ENCODE assay signal across 8 mouse cellular contexts in the genomic region with DNA sequence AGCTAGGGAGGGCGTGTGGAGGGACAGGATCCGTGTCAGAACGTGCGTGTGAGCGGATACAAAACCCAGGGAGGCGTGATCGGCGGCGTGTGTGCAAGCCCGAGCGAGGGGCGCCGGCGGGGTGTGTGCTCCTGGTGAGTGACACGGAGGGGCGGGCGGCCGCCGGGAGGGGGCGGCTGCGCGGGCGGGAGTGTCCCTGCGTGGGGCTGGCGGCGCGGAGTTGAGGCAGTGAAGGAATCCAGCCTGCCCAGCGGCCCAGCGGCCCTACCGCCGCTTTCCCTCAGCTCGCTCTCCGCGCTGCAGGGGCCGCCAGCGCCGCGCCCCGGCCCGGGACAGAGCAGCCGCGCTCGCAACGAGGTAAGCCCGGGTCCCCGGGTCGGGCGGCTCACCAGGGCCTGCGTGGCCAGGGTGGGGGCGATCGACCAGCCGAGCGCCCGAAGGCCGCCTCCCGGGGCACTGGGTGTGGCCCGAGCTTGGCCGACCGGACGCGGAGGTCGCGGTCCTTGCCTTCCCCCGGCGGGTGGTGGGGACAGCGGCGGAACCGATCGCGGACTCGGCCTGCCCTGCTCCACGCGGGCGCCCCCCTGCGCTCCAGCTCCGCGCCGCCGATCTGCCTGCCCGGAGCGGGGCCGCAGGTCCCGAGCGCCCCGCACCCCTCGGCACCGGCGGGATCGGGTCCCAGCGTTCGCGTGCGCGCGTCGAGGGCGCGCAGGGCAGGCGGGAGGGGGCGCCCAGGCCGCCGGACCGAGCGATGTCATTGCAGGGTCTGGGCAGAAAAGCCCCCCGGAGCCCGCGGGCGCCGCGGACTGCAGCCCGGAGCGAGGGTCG. TPM values are rescaled to one million over a fixed set of nuclear protein-coding genes. Genes with fewer than 3 reads are reported as not detected.
DNase-seq lines count a peak whose midpoint lies in the region; ATAC-seq and TF ChIP-seq lines count a peak whose summit lies in the region.

No protein-coding gene starts in this region.

- H3K4me2 ChIP-seq in heart, embryonic 12.5 days: peak overlapping the region; percentile 65
- peak overlapping the region; percentile 57 for H3K4me2 ChIP-seq in kidney, embryonic 16.5 days (replicated peaks; ENCODE audit: low read depth, low read length)
- H3K4me2 ChIP-seq in liver, embryonic 13.5 days: peak overlapping the region; percentile 58
- H3K4me2 ChIP-seq in neural tube, embryonic 14.5 days (ENCODE audit: low read depth, low read length): peak overlapping the region; percentile 67

- H3K27me3 ChIP-seq in megakaryocyte, embryonic 14.5 days (replicated peaks): peaks cover 57% of the 10 kb centered on the region
- no peaks in the 10 kb centered on the region for H3K27me3 ChIP-seq in heart, embryonic 12.5 days (replicated peaks)
- H3K27me3 ChIP-seq in kidney, embryonic 16.5 days (ENCODE audit: insufficient read depth, low read length): no peaks in the 10 kb centered on the region
- peaks cover 44% of the 10 kb centered on the region for H3K27me3 ChIP-seq in liver, embryonic 13.5 days
- H3K27me3 ChIP-seq in neural tube, embryonic 14.5 days (ENCODE audit: control insufficient read depth, insufficient read depth, low read length): no peaks in the 10 kb centered on the region
- H3K27me3 ChIP-seq in thymus, adult 2 months (ENCODE audit: control insufficient read depth, insufficient read depth, low read length): peaks cover 11% of the 10 kb centered on the region; the same call in 1 of the 2 replicates

- TF ChIP-seq CTCF in thymus, adult 2 months (IDR thresholded peaks at IDR 0.05; ENCODE audit: borderline replicate concordance, control insufficient read depth, extremely low read depth, insufficient read depth, low read length, poor library complexity): 0 out of 2 replicates have a peak, but pooled peaks have one; percentile 37

- H3K36me3 ChIP-seq in megakaryocyte, embryonic 14.5 days (replicated peaks; ENCODE audit: low read length): no peaks in the 10 kb centered on the region
- H3K36me3 ChIP-seq in heart, embryonic 12.5 days: no peaks in the 10 kb centered on the region
- no peaks in the 10 kb centered on the region for H3K36me3 ChIP-seq in kidney, embryonic 16.5 days (ENCODE audit: insufficient read depth, low read length)
- H3K36me3 ChIP-seq in liver, embryonic 13.5 days: no peaks in the 10 kb centered on the region
- no peaks in the 10 kb centered on the region for H3K36me3 ChIP-seq in neural tube, embryonic 14.5 days (ENCODE audit: control insufficient read depth, insufficient read depth, low read length)
- H3K36me3 ChIP-seq in thymus, adult 2 months (ENCODE audit: control insufficient read depth, insufficient read depth, low read length): no peaks in the 10 kb centered on the region

- H3K9ac ChIP-seq in heart, embryonic 12.5 days: peak overlapping the region; percentile 92
- H3K9ac ChIP-seq in kidney, embryonic 16.5 days (replicated peaks; ENCODE audit: low read length): peak overlapping the region; percentile 97
- peak overlapping the region; percentile 69 for H3K9ac ChIP-seq in liver, embryonic 13.5 days
- H3K9ac ChIP-seq in neural tube, embryonic 14.5 days (replicated peaks; ENCODE audit: low read depth, low read length): peak overlapping the region; percentile 95

- peaks cover 17% of the 10 kb centered on the region for H3K4me1 ChIP-seq in megakaryocyte, embryonic 14.5 days
- H3K4me1 ChIP-seq in heart, embryonic 12.5 days (replicated peaks): no peaks in the 10 kb centered on the region
- H3K4me1 ChIP-seq in kidney, embryonic 16.5 days (ENCODE audit: insufficient read depth, low read length): no peaks in the 10 kb centered on the region
- no peaks in the 10 kb centered on the region for H3K4me1 ChIP-seq in liver, embryonic 13.5 days (replicated peaks)
- H3K4me1 ChIP-seq in neural tube, embryonic 14.5 days (ENCODE audit: control insufficient read depth, insufficient read depth, low read length): no peaks in the 10 kb centered on the region
- peaks cover 8% of the 10 kb centered on the region for H3K4me1 ChIP-seq in thymus, adult 2 months (replicated peaks; ENCODE audit: control insufficient read depth, insufficient read depth, low read length)

- WGBS in heart, embryonic 12.5 days: under 1% methylated on average over 105 of the region's 113 CpGs
- under 1% methylated on average over 102 of the region's 113 CpGs for WGBS in kidney, embryonic 16.5 days
- under 1% methylated on average over 82 of the region's 113 CpGs for WGBS in liver, embryonic 13.5 days (ENCODE audit: insufficient replicate concordance)
- WGBS in neural tube, embryonic 14.5 days: under 1% methylated on average over 70 of the region's 113 CpGs
- WGBS in thymus, adult 2 months: under 1% methylated on average over 109 of the region's 113 CpGs

- H3K4me3 ChIP-seq in megakaryocyte, embryonic 14.5 days (replicated peaks): peak overlapping the region; percentile 89
- H3K4me3 ChIP-seq in heart, embryonic 12.5 days: peak overlapping the region; percentile 89
- peak overlapping the region; percentile 81 for H3K4me3 ChIP-seq in kidney, embryonic 16.5 days (ENCODE audit: low read length)
- peak overlapping the region; percentile 64 for H3K4me3 ChIP-seq in liver, embryonic 13.5 days (replicated peaks)
- H3K4me3 ChIP-seq in neural tube, embryonic 14.5 days (ENCODE audit: low read depth, low read length): peak overlapping the region; percentile 86
- peak overlapping the region; percentile 69 for H3K4me3 ChIP-seq in thymus, adult 2 months (ENCODE audit: control insufficient read depth, insufficient read depth, low read length)

- DNase-seq in fibroblast of lung, adult 2 months (ENCODE audit: low read depth): peak; percentile 9
- DNase-seq in liver, embryonic 13.5 days: peak; percentile 5
- DNase-seq in thymus, adult 2 months: peak; percentile 74

- TF ChIP-seq POLR2A in thymus, adult 2 months (IDR thresholded peaks at IDR 0.05; ENCODE audit: control insufficient read depth, extremely low read depth, insufficient read depth, low read length, poor library complexity): peak; percentile 34; the same call in 1 of the 2 replicates

- no peak for ATAC-seq in megakaryocyte, adult 5-6 weeks (ENCODE audit: poor library complexity, severe bottlenecking)
- ATAC-seq in heart, embryonic 12.5 days (ENCODE audit: insufficient number of reproducible peaks, low FRiP score): peak; percentile 83
- ATAC-seq in kidney, embryonic 16.5 days (ENCODE audit: low FRiP score, low TSS enrichment): peak; percentile 93
- ATAC-seq in liver, embryonic 13.5 days (ENCODE audit: low read depth): peak; percentile 71
- ATAC-seq in neural tube, embryonic 14.5 days (ENCODE audit: low read depth): peak; percentile 88

- peaks cover 12% of the 10 kb centered on the region; the same call in 1 of the 2 replicates for H3K9me3 ChIP-seq in megakaryocyte, embryonic 14.5 days
- no peaks in the 10 kb centered on the region for H3K9me3 ChIP-seq in heart, embryonic 12.5 days (replicated peaks)
- H3K9me3 ChIP-seq in kidney, embryonic 16.5 days (ENCODE audit: low read length): no peaks in the 10 kb centered on the region
- no peaks in the 10 kb centered on the region for H3K9me3 ChIP-seq in liver, embryonic 13.5 days (replicated peaks)
- H3K9me3 ChIP-seq in neural tube, embryonic 14.5 days (ENCODE audit: control insufficient read depth, low read length): no peaks in the 10 kb centered on the region

- H3K27ac ChIP-seq in heart, embryonic 12.5 days (ENCODE audit: poor library complexity, severe bottlenecking): peak overlapping the region; percentile 95
- peak overlapping the region; percentile 94 for H3K27ac ChIP-seq in kidney, embryonic 16.5 days (ENCODE audit: low read length)
- H3K27ac ChIP-seq in liver, embryonic 13.5 days: peak overlapping the region; percentile 68
- peak overlapping the region; percentile 92 for H3K27ac ChIP-seq in neural tube, embryonic 14.5 days (ENCODE audit: low read depth, low read length)
- no peak overlapping the region for H3K27ac ChIP-seq in thymus, adult 2 months (ENCODE audit: control insufficient read depth, insufficient read depth, low read length)

RNA-seq across cellular contexts. Expression of a gene that starts 0.9 kb away (rescaled TPM):
- polyA plus RNA-seq in megakaryocyte, embryonic 14.5 days (2012; ENCODE audit: insufficient read depth, low replicate concordance): not detected in 2 replicates
- not detected in 2 replicates for total RNA-seq in megakaryocyte, adult 5-6 weeks (2015)
- total RNA-seq in megakaryocyte, adult 5-6 weeks (2017): 0.08 TPM in 1 of 2 replicates, not detected in the other
- polyA plus RNA-seq in heart, embryonic 12.5 days (2016; fragmentation: Nextera tagmentation; extraction: Ambion mirVana): 47.6 and 47.9 TPM in 2 replicates
- polyA plus RNA-seq in kidney, embryonic 16.5 days (2015; fragmentation: Nextera tagmentation; extraction: Ambion mirVana): 61.2 and 61.4 TPM in 2 replicates
- 10.3 and 11.9 TPM in 2 replicates for polyA plus RNA-seq in liver, embryonic 13.5 days (2015; fragmentation: Nextera tagmentation; extraction: Ambion mirVana)
- 67.4 and 70.1 TPM in 2 replicates for polyA plus RNA-seq in neural tube, embryonic 14.5 days (2014; fragmentation: Nextera tagmentation; extraction: Ambion mirVana)
- 6.1 and 6.8 TPM in 2 replicates for polyA plus RNA-seq in thymus, adult 2 months (2012; rRNA removed)

Comparison
In these comparisons a context has a peak if more than half of its experiments do, and no peak if none do; other contexts are left out.
1. DNase-seq: peak in every context shown above with its lines; median percentile 74 in thymus, adult 2 months; 9 in fibroblast of lung, adult 2 months; 5 in liver, embryonic 13.5 days.